Mouse (Mus musculus) hindbrain, embryonic 16.5 days (tissue): ENCODE results near the gene Myom3. TPM values are rescaled to one million over a fixed set of nuclear protein-coding genes. Genes with fewer than 3 reads are reported as not detected.
A peak's percentile ranks its signal among the peaks of the same experiment; 100 is the strongest.

ENCODE experiments used
- ATAC-seq: fragments of 200-750 bp; cut with Nextera tagmentation; 2 replicates; pipeline ENCODE4 v1.8.0; 2017; ENCODE audit warnings: moderate TSS enrichment, moderate library complexity
- H3K27ac ChIP-seq: fragments of 300-500 bp; sonication (generic); 2 replicates; pipeline ENCODE4 v1.5.1; 2014; ENCODE audit warnings: low read depth, mild to moderate bottlenecking, control low read depth, low read length, moderate library complexity
- H3K27me3 ChIP-seq: fragments of 300-500 bp; sonication (generic); replicated peaks from 2 replicates; pipeline ENCODE4 v1.6.1; 2014; ENCODE audit warnings: low read length; ENCODE audit not compliant: control insufficient read depth, insufficient read depth
- H3K36me3 ChIP-seq: fragments of 300-500 bp; sonication (generic); 2 replicates; pipeline ENCODE4 v1.6.1; 2014; ENCODE audit warnings: mild to moderate bottlenecking, low read length, moderate library complexity, mixed read lengths; ENCODE audit not compliant: control insufficient read depth, insufficient read depth
- H3K4me1 ChIP-seq: fragments of 300-500 bp; sonication (generic); 2 replicates; pipeline ENCODE4 v1.6.1; 2014; ENCODE audit warnings: low read depth, low read length; ENCODE audit not compliant: control insufficient read depth, insufficient read depth
- H3K4me2 ChIP-seq: fragments of 300-500 bp; sonication (generic); 2 replicates; pipeline ENCODE4 v1.6.1; 2014; ENCODE audit warnings: mild to moderate bottlenecking, low read length, control low read depth, moderate library complexity
- H3K4me3 ChIP-seq: fragments of 300-500 bp; sonication (generic); 2 replicates; pipeline ENCODE4 v1.5.1; 2014; ENCODE audit warnings: mild to moderate bottlenecking, low read length, control low read depth, moderate library complexity
- H3K9ac ChIP-seq: fragments of 300-500 bp; sonication (generic); 2 replicates; pipeline ENCODE4 v1.6.1; 2014; ENCODE audit warnings: low read depth, mild to moderate bottlenecking, control low read depth, low read length, moderate library complexity
- H3K9me3 ChIP-seq: fragments of 300-500 bp; sonication (generic); 2 replicates; pipeline ENCODE4 v1.6.1; 2014; ENCODE audit warnings: mild to moderate bottlenecking, low read length, moderate library complexity; ENCODE audit not compliant: control insufficient read depth
- WGBS: fragments of 180-500 bp; shearing (Covaris S2); extraction: QIAGEN DNeasy Blood & Tissue Kit; methylation state at CpG from one replicate; pipeline ENCODE4 v1.1.7; 2014; 5-methylcytosine and 5-hydroxymethylcytosine counted together
- polyA plus RNA-seq: library from polyadenylated mRNA; unstranded; fragments of >200 nt; fragmentation: Nextera tagmentation; extraction: Ambion mirVana; gene quantifications from 2 replicates; pipeline ENCODE4 v1.2.1, GENCODE M21; 2015

Gene Myom3
- polyA plus RNA-seq, 1 experiment from 2014 or later: 0.99 TPM

DNA sequence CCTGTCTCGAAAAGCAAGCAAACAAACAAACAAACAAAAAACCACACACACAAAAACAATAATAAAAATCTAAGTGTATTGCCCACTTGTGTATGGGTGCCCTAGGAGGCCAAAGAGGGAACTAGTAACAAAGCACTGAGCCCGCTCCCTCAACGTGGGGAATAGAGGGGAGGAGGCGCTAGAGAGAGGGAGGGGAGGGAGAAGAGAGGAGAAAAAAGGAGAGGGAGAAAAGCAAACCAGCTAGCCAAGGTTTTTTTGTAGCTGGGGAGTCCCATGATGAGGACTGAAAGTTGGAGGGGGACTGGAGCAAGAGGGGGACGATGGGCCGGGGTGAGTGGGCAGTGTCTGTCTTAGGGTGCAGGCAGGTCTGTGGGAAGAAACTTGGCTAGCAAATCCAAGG, 95.6 kb downstream of the Myom3 start:
- Histone ChIP-seq H3K4me1 (peaks cover 34% of the 10 kb centered on the region), H3K4me2 (peak overlapping the region; percentile 71), H3K27ac (peak overlapping the region; percentile 99), H3K9me3 (no peaks in the 10 kb centered on the region), H3K4me3 (peak overlapping the region; percentile 97), H3K36me3 (no peaks in the 10 kb centered on the region), H3K27me3 (no peaks in the 10 kb centered on the region), H3K9ac (peak overlapping the region; percentile 85)
- WGBS: 7% methylated on average over 6 of the region's 6 CpGs
- peak; percentile 15 for ATAC-seq

DNA sequence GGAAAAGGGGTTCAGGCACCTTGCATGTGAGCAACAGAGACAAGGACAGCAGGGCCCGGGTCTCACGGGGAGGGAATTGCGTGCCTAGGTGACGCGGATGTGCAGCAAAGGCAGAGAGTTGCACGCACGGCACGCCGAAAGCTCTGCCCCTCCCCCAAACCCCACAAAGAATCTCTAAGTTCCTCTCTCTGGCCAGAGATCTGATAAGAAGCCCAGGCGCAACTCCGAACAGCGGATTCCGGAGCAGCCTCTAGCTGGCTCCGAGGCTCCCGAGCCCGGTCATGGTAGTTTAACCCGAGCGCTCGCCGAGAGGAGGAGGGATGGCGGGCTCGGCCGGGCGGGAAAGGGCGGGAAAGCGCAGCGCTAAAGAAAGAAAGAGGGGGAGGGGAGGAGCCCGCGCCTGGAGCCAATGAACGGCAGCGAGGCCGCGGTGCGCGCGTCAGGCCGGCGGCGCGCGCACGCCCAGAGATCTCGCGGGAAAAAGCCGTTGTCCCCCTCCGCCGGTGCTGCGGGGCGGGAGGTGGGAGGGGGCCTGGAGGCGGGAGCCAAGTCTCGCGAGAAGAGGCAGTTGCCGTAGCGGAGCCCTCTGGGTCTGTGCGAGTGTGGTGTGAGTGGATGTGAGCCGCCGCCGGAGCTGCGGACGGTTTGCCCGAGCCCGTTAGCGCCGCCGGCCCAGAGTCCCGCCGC, 96.2 kb downstream of the Myom3 start, which contains the start of gene Srsf10:
Gene Srsf10, plus strand, starts transcription at position 212 of the 687 bp plus-strand sequence.
- peak within 1 kb of the TSS; percentile 99 for H3K27ac ChIP-seq
- WGBS: under 1% methylated on average over 56 of the region's 67 CpGs
- peak within 1 kb of the TSS; percentile 78 for H3K4me2 ChIP-seq
- H3K9ac ChIP-seq: peak within 1 kb of the TSS; percentile 93
- H3K4me1 ChIP-seq: peaks cover 30% of the 10 kb centered on the region
- no peaks in the 10 kb centered on the region for H3K9me3 ChIP-seq
- H3K36me3 ChIP-seq: no peaks in the 10 kb centered on the region
- H3K4me3 ChIP-seq: peak within 1 kb of the TSS; percentile 97
- ATAC-seq: peak; percentile 97
- no peaks in the 10 kb centered on the region for H3K27me3 ChIP-seq

DNA sequence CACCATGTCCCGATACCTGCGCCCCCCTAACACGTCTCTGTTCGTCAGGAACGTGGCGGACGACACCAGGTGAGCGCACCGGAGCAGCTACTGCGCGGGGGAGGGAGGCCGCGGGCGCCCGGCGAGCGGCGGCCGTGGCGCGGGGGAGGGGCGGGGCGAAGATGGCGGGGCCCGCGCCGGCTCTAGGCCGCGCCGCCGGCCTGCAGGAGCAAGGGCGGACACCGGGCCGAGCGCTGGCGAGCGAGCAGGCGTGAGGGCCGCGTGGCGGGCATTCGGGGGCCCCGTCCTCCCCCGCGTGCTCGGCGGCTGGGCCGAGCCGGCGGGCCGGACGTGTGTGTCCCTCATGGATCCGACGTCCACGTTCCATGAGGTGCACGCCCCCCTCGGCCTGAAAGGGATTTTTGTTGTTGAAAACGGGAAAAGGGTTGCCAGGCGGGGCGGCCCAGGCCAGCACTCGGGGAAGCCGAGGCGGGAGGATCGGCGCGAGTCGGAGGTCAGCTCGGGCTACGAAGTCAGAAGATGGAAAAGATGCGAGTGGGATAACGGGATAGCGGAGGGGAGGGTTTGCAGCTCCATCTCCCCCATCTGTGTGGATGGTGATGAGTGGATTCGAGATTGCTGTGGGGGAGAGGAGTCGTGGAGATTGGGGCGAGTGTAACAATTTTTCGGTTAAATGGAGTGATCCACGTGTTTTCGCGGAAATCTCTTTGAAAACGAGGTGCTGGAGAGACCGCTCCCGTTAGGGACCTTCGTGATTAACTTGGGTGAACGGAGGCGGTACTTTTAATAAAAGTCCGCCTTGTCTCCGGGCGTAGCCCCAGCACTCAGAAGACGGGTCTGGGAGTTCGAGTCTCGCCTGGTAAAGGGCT, 96.9 kb downstream of the Myom3 start:
- Histone ChIP-seq H3K4me2 (peak overlapping the region; percentile 78), H3K9me3 (no peaks in the 10 kb centered on the region), H3K27me3 (no peaks in the 10 kb centered on the region), H3K9ac (peak overlapping the region; percentile 93), H3K4me1 (peaks cover 32% of the 10 kb centered on the region), H3K36me3 (no peaks in the 10 kb centered on the region), H3K4me3 (peak overlapping the region; percentile 97), H3K27ac (peak overlapping the region; percentile 99)
- under 1% methylated on average over 69 of the region's 91 CpGs for WGBS
- ATAC-seq: peak; percentile 75

DNA sequence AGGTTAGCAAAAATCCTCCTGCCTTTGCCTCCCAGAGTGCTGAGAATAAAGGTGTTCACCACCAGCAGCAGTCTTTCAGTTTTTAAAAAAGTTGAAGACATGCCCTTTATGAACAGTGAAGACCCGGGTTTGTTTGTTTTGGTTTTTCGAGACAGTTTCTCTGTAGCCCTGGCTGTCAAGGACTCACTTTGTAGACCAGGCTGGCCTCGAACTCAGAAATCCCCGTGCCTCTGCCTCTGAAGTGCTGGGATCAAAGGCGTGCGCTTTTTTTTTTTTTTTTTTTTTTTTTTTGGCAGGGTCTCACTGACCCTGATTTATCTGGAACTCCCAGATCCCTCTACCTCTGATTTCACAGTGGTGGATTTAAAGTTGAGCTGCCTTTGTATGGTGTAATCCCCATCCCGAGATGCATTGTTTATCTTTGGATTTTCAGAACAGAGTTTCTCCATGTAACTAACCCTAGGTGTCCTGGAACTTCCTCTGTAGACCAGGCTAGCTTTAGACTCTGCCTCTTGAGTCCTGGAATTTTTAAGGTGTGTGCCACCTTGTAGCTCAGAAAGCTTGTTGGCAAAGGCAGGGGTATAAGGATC, 98.2 kb downstream of the Myom3 start:
- 7% methylated on average over 6 of the region's 7 CpGs for WGBS
- peaks cover 32% of the 10 kb centered on the region for H3K4me1 ChIP-seq

More for the DNA sequence above, 98.2 kb downstream of the Myom3 start:
- peak overlapping the region; percentile 78 for H3K4me2 ChIP-seq
- no peaks in the 10 kb centered on the region for H3K36me3 ChIP-seq
- no peaks in the 10 kb centered on the region for H3K27me3 ChIP-seq
- no peaks in the 10 kb centered on the region for H3K9me3 ChIP-seq
- peak overlapping the region; percentile 97 for H3K4me3 ChIP-seq
- peak overlapping the region; percentile 51 for H3K9ac ChIP-seq
- no peak for ATAC-seq
- H3K27ac ChIP-seq: no peak overlapping the region

Other genes starting within 250 kb of the Myom3 start
- 0.85 and 1.2 TPM in 2 replicates for gene Grhl3, start 186.1 kb upstream of the Myom3 start, polyA plus RNA-seq
- 0.26 and 0.41 TPM in 2 replicates for gene Ifnlr1, start 73.4 kb upstream of the Myom3 start, polyA plus RNA-seq
- gene Il22ra1, start 31.5 kb upstream of the Myom3 start, polyA plus RNA-seq: not detected in 2 replicates
- gene Srsf10, start 96.0 kb downstream of the Myom3 start, polyA plus RNA-seq: 144 and 166 TPM in 2 replicates
- 98.2 and 103 TPM in 2 replicates for gene Pnrc2, start 114.1 kb downstream of the Myom3 start, polyA plus RNA-seq
- gene Cnr2, start 135.7 kb downstream of the Myom3 start, polyA plus RNA-seq: 0.09 and 0.10 TPM in 2 replicates
- 74.1 and 78.4 TPM in 2 replicates for gene Fuca1, start 161.0 kb downstream of the Myom3 start, polyA plus RNA-seq
- 64.7 and 66.8 TPM in 2 replicates for gene Hmgcl, start 186.7 kb downstream of the Myom3 start, polyA plus RNA-seq
- gene Gale, start 204.0 kb downstream of the Myom3 start, polyA plus RNA-seq: 49.4 and 50.1 TPM in 2 replicates
- gene Lypla2, start 212.9 kb downstream of the Myom3 start, polyA plus RNA-seq: 225 and 229 TPM in 2 replicates
- 60.6 and 67.1 TPM in 2 replicates for gene Pithd1, start 227.5 kb downstream of the Myom3 start, polyA plus RNA-seq